Mouse (Mus musculus): ENCODE data around the gene Hspb2. TPM values are rescaled to one million over a fixed set of nuclear protein-coding genes. Genes with fewer than 3 reads are reported as not detected.

Gene Hspb2
- total and polyA plus RNA-seq, 3 experiments: not detected

GRCm38 (mm10) chr9:50745806-50746205 is 6.3 kb downstream of the Hspb2 start:
- Histone ChIP-seq H3K9me3 (replicated peaks; ENCODE audit: low read length) (no peaks in the 10 kb centered on the region), H3K4me1 (ENCODE audit: control insufficient read depth in 1 of 2, insufficient read depth in 2 of 2) (no peaks in the 10 kb centered on the region), H3K4me2 (ENCODE audit: insufficient read depth, low read depth, poor library complexity, severe bottlenecking) (no peak overlapping the region), H3K79me2 (replicated peaks; ENCODE audit: control insufficient read depth, extremely low read depth, insufficient read depth, poor library complexity, severe bottlenecking) (no peaks in the 10 kb centered on the region), H3K9ac (ENCODE audit: insufficient read depth, low read depth) (no peak overlapping the region), H3K4me3 (replicated peaks in 1 of 3; ENCODE audit: low read depth in 2 of 3, low read length in 2 of 3, poor library complexity in 1 of 3) (no peak overlapping the region), H3K36me3 (replicated peaks in 1 of 2; ENCODE audit: control insufficient read depth in 1 of 2, insufficient read depth in 1 of 2, low read length in 1 of 2) (no peaks in the 10 kb centered on the region), H3K27ac (ENCODE audit: insufficient read depth, low read depth) (no peak overlapping the region), H3K27me3 (replicated peaks) (no peaks in the 10 kb centered on the region)
- dilution Hi-C loops (cut with MboI; ENCODE audit: extremely low pct_ligation_motif_present, extremely low pct_unique_long_range_greater_than_20kb, low sequenced_read_pairs) (no loop called here), in situ Hi-C loops (cut with MboI; ENCODE audit: low pct_ligation_motif_present, low pct_unique_long_range_greater_than_20kb, low sequenced_read_pairs) (no loop called here)
- TF ChIP-seq CHD1 (IDR thresholded peaks at IDR 0.05; ENCODE audit: low read depth, low read length) (no peak), ZNF384 (IDR thresholded peaks at IDR 0.05; ENCODE audit: low read depth, low read length) (no peak), NELFE (IDR thresholded peaks at IDR 0.05; ENCODE audit: low read depth, low read length) (no peak), SIN3A (IDR thresholded peaks at IDR 0.05; ENCODE audit: low read length) (no peak), UBTF (IDR thresholded peaks at IDR 0.05; ENCODE audit: low read depth, low read length) (no peak), PAX5 (IDR thresholded peaks at IDR 0.05; ENCODE audit: low read length) (no peak), TCF12 (IDR thresholded peaks at IDR 0.05; ENCODE audit: low read depth, low read length) (no peak), POLR2A (IDR thresholded peaks at IDR 0.05; ENCODE audit: low read depth, low read length) (no peak), MXI1 (IDR thresholded peaks at IDR 0.05; ENCODE audit: low read depth, low read length) (no peak), JUN (IDR thresholded peaks at IDR 0.05; ENCODE audit: insufficient read depth, low read depth, low read length) (no peak), MAZ (IDR thresholded peaks at IDR 0.05; ENCODE audit: low read depth, low read length) (no peak), GABPA (IDR thresholded peaks at IDR 0.05; ENCODE audit: insufficient replicate concordance, low read depth, low read length) (no peak), POLR2AphosphoS2 (IDR thresholded peaks at IDR 0.05; ENCODE audit: low read depth, low read length) (no peak), ZC3H11A (IDR thresholded peaks at IDR 0.05; ENCODE audit: low read depth, low read length) (no peak), ETS1 (conservative IDR thresholded peaks at IDR 0.05; ENCODE audit: low read depth, low read length) (no peak), RAD21 (IDR thresholded peaks at IDR 0.05; ENCODE audit: low read depth, low read length) (no peak), KAT2A (IDR thresholded peaks at IDR 0.05; ENCODE audit: insufficient replicate concordance, low read length) (no peak), NRF1 (IDR thresholded peaks at IDR 0.05; ENCODE audit: low read depth, low read length) (no peak), IRF4 (IDR thresholded peaks at IDR 0.05; ENCODE audit: low read depth, low read length) (no peak)
- no peak for DNase-seq (ENCODE audit: extremely low read depth)

DNA sequence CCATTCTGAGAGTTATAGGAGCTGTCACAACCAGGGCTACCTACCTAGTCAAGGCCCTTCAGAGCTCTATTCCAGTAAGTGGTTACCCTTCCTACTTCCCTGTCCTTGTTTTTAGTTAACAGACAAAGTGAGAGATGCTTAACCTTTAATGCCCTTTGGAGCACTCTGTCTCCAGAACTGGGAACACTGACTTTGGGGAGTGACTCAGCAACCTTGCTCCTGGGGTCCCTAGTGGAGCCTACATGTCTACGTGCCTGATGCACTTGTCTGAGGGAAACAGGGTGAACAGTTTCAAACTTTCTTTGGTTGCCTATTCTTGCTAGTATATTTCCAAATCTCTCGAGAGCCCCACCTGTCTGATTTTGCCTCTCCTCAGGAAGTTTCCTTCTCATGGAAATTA is 9.4 kb downstream of the Hspb2 start:
- Histone ChIP-seq H3K9me3 (replicated peaks; ENCODE audit: low read length) (no peaks in the 10 kb centered on the region), H3K9ac (ENCODE audit: insufficient read depth, low read depth) (no peak overlapping the region), H3K27me3 (replicated peaks) (no peaks in the 10 kb centered on the region), H3K4me2 (ENCODE audit: insufficient read depth, low read depth, poor library complexity, severe bottlenecking) (no peak overlapping the region), H3K36me3 (replicated peaks in 1 of 2; ENCODE audit: control insufficient read depth in 1 of 2, insufficient read depth in 1 of 2, low read length in 1 of 2) (no peaks in the 10 kb centered on the region), H3K4me1 (ENCODE audit: control insufficient read depth in 1 of 2, insufficient read depth in 2 of 2) (peaks cover 3 to 10% of the 10 kb centered on the region in 2 experiments; a peak in 3 of 4 replicates), H3K27ac (ENCODE audit: insufficient read depth, low read depth) (no peak overlapping the region), H3K79me2 (replicated peaks; ENCODE audit: control insufficient read depth, extremely low read depth, insufficient read depth, poor library complexity, severe bottlenecking) (no peaks in the 10 kb centered on the region), H3K4me3 (replicated peaks in 1 of 3; ENCODE audit: low read depth in 2 of 3, low read length in 2 of 3, poor library complexity in 1 of 3) (no peak overlapping the region)
- TF ChIP-seq MAFK (IDR thresholded peaks at IDR 0.05; ENCODE audit: insufficient replicate concordance, low read length) (no peak), MAZ (IDR thresholded peaks at IDR 0.05; ENCODE audit: low read depth, low read length) (no peak), GABPA (IDR thresholded peaks at IDR 0.05; ENCODE audit: insufficient replicate concordance, low read depth, low read length) (no peak), NELFE (IDR thresholded peaks at IDR 0.05; ENCODE audit: low read depth, low read length) (no peak), TCF12 (IDR thresholded peaks at IDR 0.05; ENCODE audit: low read depth, low read length) (no peak), MEF2A (IDR thresholded peaks at IDR 0.05; ENCODE audit: borderline replicate concordance, low read depth, low read length) (no peak), USF1 (IDR thresholded peaks at IDR 0.05; ENCODE audit: low read depth, low read length) (no peak), ZKSCAN1 (IDR thresholded peaks at IDR 0.05; ENCODE audit: borderline replicate concordance, low read depth, low read length) (no peak), MAX (IDR thresholded peaks at IDR 0.05; ENCODE audit: low read length) (no peak), TBP (conservative IDR thresholded peaks at IDR 0.05; ENCODE audit: low read depth, low read length) (no peak), UBTF (IDR thresholded peaks at IDR 0.05; ENCODE audit: low read depth, low read length) (no peak), ETS1 (conservative IDR thresholded peaks at IDR 0.05; ENCODE audit: low read depth, low read length) (no peak), SIN3A (IDR thresholded peaks at IDR 0.05; ENCODE audit: low read length) (no peak), ZNF384 (IDR thresholded peaks at IDR 0.05; ENCODE audit: low read depth, low read length) (no peak), USF2 (conservative IDR thresholded peaks at IDR 0.05; ENCODE audit: low read depth, low read length) (no peak), POLR2A (IDR thresholded peaks at IDR 0.05; ENCODE audit: low read depth, low read length) (no peak)
- DNase-seq (ENCODE audit: extremely low read depth): no peak
- dilution Hi-C loops (cut with MboI; ENCODE audit: extremely low pct_ligation_motif_present, extremely low pct_unique_long_range_greater_than_20kb, low sequenced_read_pairs): no loop called here
- in situ Hi-C loops (cut with MboI; ENCODE audit: low pct_ligation_motif_present, low pct_unique_long_range_greater_than_20kb, low sequenced_read_pairs): no loop called here

Measured in CH12.LX (cell line).